Mouse (Mus musculus) forebrain, embryonic 15.5 days (tissue): ENCODE measurements around the gene Pla2g6. TPM values are rescaled to one million over a fixed set of nuclear protein-coding genes. Genes with fewer than 3 reads are reported as not detected.
A peak's percentile ranks its signal among the peaks of the same experiment; 100 is the strongest.

ENCODE experiments used
- ATAC-seq: fragments of 200-750 bp; cut with Nextera tagmentation; replicated peaks from 2 replicates; pipeline ENCODE4 v1.8.0; 2017; ENCODE audit warnings: mild to moderate bottlenecking, moderate TSS enrichment, moderate library complexity
- H3K27ac ChIP-seq: fragments of 300-500 bp; sonication (generic); replicated peaks from 2 replicates; pipeline ENCODE4 v1.5.1; 2015; ENCODE audit warnings: mild to moderate bottlenecking, inconsistent platforms
- H3K27me3 ChIP-seq: fragments of 300-500 bp; sonication (generic); 2 replicates; pipeline ENCODE4 v1.6.1; 2015; ENCODE audit warnings: inconsistent platforms
- H3K36me3 ChIP-seq: fragments of 300-500 bp; sonication (generic); 2 replicates; pipeline ENCODE4 v1.6.1; 2015; ENCODE audit warnings: mild to moderate bottlenecking, inconsistent platforms
- H3K4me1 ChIP-seq: fragments of 300-500 bp; sonication (generic); 2 replicates; pipeline ENCODE4 v1.6.1; 2015; ENCODE audit warnings: inconsistent platforms
- H3K4me2 ChIP-seq: fragments of 300-500 bp; sonication (generic); replicated peaks from 2 replicates; pipeline ENCODE4 v1.6.1; 2015; ENCODE audit warnings: mild to moderate bottlenecking, inconsistent platforms
- H3K4me3 ChIP-seq: fragments of 300-500 bp; sonication (generic); 2 replicates; pipeline ENCODE4 v1.5.1; 2015; ENCODE audit warnings: mild to moderate bottlenecking, inconsistent platforms
- H3K9ac ChIP-seq: fragments of 300-500 bp; sonication (generic); replicated peaks from 2 replicates; pipeline ENCODE4 v1.6.1; 2015; ENCODE audit warnings: mild to moderate bottlenecking, inconsistent platforms
- H3K9me3 ChIP-seq: fragments of 300-500 bp; sonication (generic); 2 replicates; pipeline ENCODE4 v1.6.1; 2016; ENCODE audit warnings: inconsistent platforms
- WGBS: fragments of 180-500 bp; shearing (Covaris S2); methylation state at CpG from one replicate; pipeline ENCODE4 v1.1.7; 2015; ENCODE audit warnings: mixed read lengths; 5-methylcytosine and 5-hydroxymethylcytosine counted together
- polyA plus RNA-seq: library from polyadenylated mRNA; unstranded; fragments of >200 nt; fragmentation: Nextera tagmentation; extraction: Ambion mirVana; gene quantifications from 2 replicates; pipeline ENCODE4 v1.2.1, GENCODE M21; 2015

Gene Pla2g6
- polyA plus RNA-seq, 1 experiment from 2014 or later, result 25.8 TPM

GRCm38 (mm10) chr15:79360371-79360770, 32.2 kb upstream of the Pla2g6 start:
- Histone ChIP-seq H3K4me3 (no peak overlapping the region), H3K9ac (no peak overlapping the region), H3K4me2 (no peak overlapping the region), H3K9me3 (no peaks in the 10 kb centered on the region), H3K4me1 (peaks cover 18% of the 10 kb centered on the region), H3K36me3 (peaks cover 21% of the 10 kb centered on the region; the same call in 1 of the 2 replicates), H3K27me3 (peaks cover 9% of the 10 kb centered on the region; the same call in 1 of the 2 replicates), H3K27ac (no peak overlapping the region)
- ATAC-seq, result no peak
- 63% methylated on average over 7 of the region's 7 CpGs for WGBS

- Histone ChIP-seq H3K4me2 (no peak overlapping the region), H3K27ac (no peak overlapping the region), H3K4me3 (no peak overlapping the region), H3K4me1 (peaks cover 18% of the 10 kb centered on the region), H3K9ac (no peak overlapping the region), H3K27me3 (peaks cover 9% of the 10 kb centered on the region; the same call in 1 of the 2 replicates), H3K36me3 (peaks cover 17% of the 10 kb centered on the region; the same call in 1 of the 2 replicates), H3K9me3 (no peaks in the 10 kb centered on the region)
- no peak for ATAC-seq
- WGBS, result 28% methylated on average over 6 of the region's 6 CpGs
These were observed 31.8 kb upstream of the Pla2g6 start for GRCm38 (mm10) chr15:79359954-79360353.

- H3K27ac ChIP-seq, result no peak overlapping the region; the same call in 1 of the 2 replicates
- ATAC-seq, result no peak
- WGBS, result 41% methylated on average over 12 of the region's 12 CpGs
These were observed 29.9 kb upstream of the Pla2g6 start for GRCm38 (mm10) chr15:79357974-79358690.

GRCm38 (mm10) chr15:79357036-79357911, 29.1 kb upstream of the Pla2g6 start:
- H3K36me3 ChIP-seq, result peaks cover 4% of the 10 kb centered on the region; the same call in 1 of the 2 replicates
- H3K9me3 ChIP-seq, result no peaks in the 10 kb centered on the region
- H3K9ac ChIP-seq, result peak overlapping the region; percentile 48
- peak overlapping the region; percentile 89 for H3K4me2 ChIP-seq
- WGBS, result under 1% methylated on average over 71 of the region's 77 CpGs
- H3K4me3 ChIP-seq, result peak overlapping the region; percentile 44
- peak; percentile 74 for ATAC-seq
- H3K4me1 ChIP-seq, result peaks cover 18% of the 10 kb centered on the region
- H3K27ac ChIP-seq, result no peak overlapping the region; the same call in 1 of the 2 replicates
- peaks cover 9% of the 10 kb centered on the region; the same call in 1 of the 2 replicates for H3K27me3 ChIP-seq

More at GRCm38 (mm10) chr15:79357974-79358690, 29.9 kb upstream of the Pla2g6 start:
- H3K36me3 ChIP-seq, result peaks cover 4% of the 10 kb centered on the region; the same call in 1 of the 2 replicates
- H3K9ac ChIP-seq, result no peak overlapping the region
- H3K9me3 ChIP-seq, result no peaks in the 10 kb centered on the region
- H3K4me1 ChIP-seq, result peaks cover 18% of the 10 kb centered on the region
- H3K4me3 ChIP-seq, result peak overlapping the region; percentile 44
- H3K4me2 ChIP-seq, result peak overlapping the region; percentile 89
- peaks cover 9% of the 10 kb centered on the region; the same call in 1 of the 2 replicates for H3K27me3 ChIP-seq

GRCm38 (mm10) chr15:79356481-79356880, 28.3 kb upstream of the Pla2g6 start:
- Histone ChIP-seq H3K4me3 (peak overlapping the region; percentile 44; the same call in 1 of the 2 replicates), H3K27me3 (peaks cover 9% of the 10 kb centered on the region; the same call in 1 of the 2 replicates), H3K9ac (no peak overlapping the region), H3K4me1 (peaks cover 18% of the 10 kb centered on the region), H3K36me3 (peaks cover 2% of the 10 kb centered on the region; the same call in 1 of the 2 replicates), H3K27ac (no peak overlapping the region), H3K4me2 (peak overlapping the region; percentile 89; the same call in 1 of the 2 replicates), H3K9me3 (no peaks in the 10 kb centered on the region)
- ATAC-seq, result no peak
- 78% methylated on average over 8 of the region's 8 CpGs for WGBS

- no peak overlapping the region for H3K27ac ChIP-seq
- peaks cover 9% of the 10 kb centered on the region; the same call in 1 of the 2 replicates for H3K27me3 ChIP-seq
- H3K9me3 ChIP-seq, result no peaks in the 10 kb centered on the region
- ATAC-seq, result no peak
- WGBS, result 85% methylated on average over 4 of the region's 4 CpGs
- H3K4me1 ChIP-seq, result peaks cover 18% of the 10 kb centered on the region
- H3K36me3 ChIP-seq, result no peaks in the 10 kb centered on the region
- no peak overlapping the region for H3K4me2 ChIP-seq
- no peak overlapping the region for H3K4me3 ChIP-seq
- H3K9ac ChIP-seq, result no peak overlapping the region
These were observed 26.4 kb upstream of the Pla2g6 start for GRCm38 (mm10) chr15:79354619-79355018.

GRCm38 (mm10) chr15:79353690-79354305, 25.6 kb upstream of the Pla2g6 start:
- no peak for ATAC-seq
- Histone ChIP-seq H3K4me2 (no peak overlapping the region), H3K9me3 (no peaks in the 10 kb centered on the region), H3K9ac (no peak overlapping the region), H3K4me1 (peaks cover 18% of the 10 kb centered on the region), H3K4me3 (no peak overlapping the region), H3K27me3 (peaks cover 9% of the 10 kb centered on the region; the same call in 1 of the 2 replicates), H3K36me3 (no peaks in the 10 kb centered on the region), H3K27ac (no peak overlapping the region)
- 82% methylated on average over 5 of the region's 5 CpGs for WGBS

GRCm38 (mm10) chr15:79352479-79352878, 24.3 kb upstream of the Pla2g6 start:
- Histone ChIP-seq H3K27ac (no peak overlapping the region), H3K9me3 (no peaks in the 10 kb centered on the region), H3K4me3 (no peak overlapping the region), H3K4me1 (peaks cover 17% of the 10 kb centered on the region), H3K27me3 (peaks cover 9% of the 10 kb centered on the region; the same call in 1 of the 2 replicates), H3K4me2 (no peak overlapping the region), H3K9ac (no peak overlapping the region), H3K36me3 (no peaks in the 10 kb centered on the region)
- no peak for ATAC-seq
- WGBS, result 87% methylated on average over 6 of the region's 6 CpGs

- WGBS, result 39% methylated on average over 15 of the region's 15 CpGs
- no peak overlapping the region for H3K27ac ChIP-seq
- no peaks in the 10 kb centered on the region for H3K9me3 ChIP-seq
- ATAC-seq, result no peak
- no peaks in the 10 kb centered on the region for H3K36me3 ChIP-seq
- peaks cover 12% of the 10 kb centered on the region for H3K4me1 ChIP-seq
- H3K9ac ChIP-seq, result no peak overlapping the region
- no peak overlapping the region for H3K4me3 ChIP-seq
- peaks cover 6% of the 10 kb centered on the region; the same call in 1 of the 2 replicates for H3K27me3 ChIP-seq
- H3K4me2 ChIP-seq, result no peak overlapping the region
These were observed 23.2 kb upstream of the Pla2g6 start for GRCm38 (mm10) chr15:79351331-79351767.

- no peak overlapping the region for H3K27ac ChIP-seq
- H3K27me3 ChIP-seq, result 0 out of 2 replicates have a peak, but pooled peaks cover 4% of the 10 kb centered on the region
- no peak overlapping the region for H3K9ac ChIP-seq
- no peak overlapping the region for H3K4me3 ChIP-seq
- no peak for ATAC-seq
- H3K4me1 ChIP-seq, result peaks cover 12% of the 10 kb centered on the region
- no peaks in the 10 kb centered on the region for H3K36me3 ChIP-seq
- no peak overlapping the region for H3K4me2 ChIP-seq
- 94% methylated on average over 4 of the region's 4 CpGs for WGBS
- H3K9me3 ChIP-seq, result no peaks in the 10 kb centered on the region
These were observed 22.7 kb upstream of the Pla2g6 start for GRCm38 (mm10) chr15:79350866-79351265.

- Histone ChIP-seq H3K4me3 (peak overlapping the region; percentile 70; the same call in 1 of the 2 replicates), H3K36me3 (no peaks in the 10 kb centered on the region), H3K27ac (no peak overlapping the region), H3K27me3 (0 out of 2 replicates have a peak, but pooled peaks cover 4% of the 10 kb centered on the region), H3K9me3 (no peaks in the 10 kb centered on the region), H3K9ac (no peak overlapping the region), H3K4me2 (peak overlapping the region; percentile 87), H3K4me1 (peaks cover 12% of the 10 kb centered on the region)
- WGBS, result 76% methylated on average over 8 of the region's 8 CpGs
- ATAC-seq, result no peak
These were observed 20.5 kb upstream of the Pla2g6 start for GRCm38 (mm10) chr15:79348651-79349050.
